Mouse (Mus musculus) kidney, embryonic 16.5 days (tissue): ENCODE results near the gene Tmem238l. TPM values are rescaled to one million over a fixed set of nuclear protein-coding genes. Genes with fewer than 3 reads are reported as not detected.

Experiments used
- ATAC-seq: fragments of 200-750 bp; cut with Nextera tagmentation; 2 replicates; pipeline ENCODE4 v1.8.0; 2017; ENCODE audit warnings: moderate TSS enrichment; ENCODE audit not compliant: low FRiP score, low TSS enrichment
- H3K27ac ChIP-seq: fragments of 300-500 bp; sonication (generic); 2 replicates; pipeline ENCODE4 v1.5.1; 2014; ENCODE audit warnings: low read length
- H3K27me3 ChIP-seq: fragments of 300-500 bp; sonication (generic); 2 replicates; pipeline ENCODE4 v1.6.1; 2014; ENCODE audit warnings: low read length, control low read depth, mixed read lengths; ENCODE audit not compliant: insufficient read depth
- H3K36me3 ChIP-seq: fragments of 300-500 bp; sonication (generic); 2 replicates; pipeline ENCODE4 v1.6.1; 2014; ENCODE audit warnings: low read length, control low read depth, mixed read lengths; ENCODE audit not compliant: insufficient read depth
- H3K4me1 ChIP-seq: fragments of 300-500 bp; sonication (generic); 2 replicates; pipeline ENCODE4 v1.6.1; 2014; ENCODE audit warnings: low read length, control low read depth, mixed read lengths; ENCODE audit not compliant: insufficient read depth
- H3K4me2 ChIP-seq: fragments of 300-500 bp; sonication (generic); replicated peaks from 2 replicates; pipeline ENCODE4 v1.6.1; 2014; ENCODE audit warnings: low read depth, low read length
- H3K4me3 ChIP-seq: fragments of 300-500 bp; sonication (generic); 2 replicates; pipeline ENCODE4 v1.5.1; 2014; ENCODE audit warnings: mild to moderate bottlenecking, low read length
- H3K9ac ChIP-seq: fragments of 300-500 bp; sonication (generic); replicated peaks from 2 replicates; pipeline ENCODE4 v1.6.1; 2014; ENCODE audit warnings: low read length
- H3K9me3 ChIP-seq: fragments of 300-500 bp; sonication (generic); 2 replicates; pipeline ENCODE4 v1.6.1; 2016; ENCODE audit warnings: low read length, control low read depth
- WGBS: fragments of 180-500 bp; shearing (Covaris S2); extraction: QIAGEN DNeasy Blood & Tissue Kit; methylation state at CpG from one replicate; pipeline ENCODE4 v1.1.7; 2014; 5-methylcytosine and 5-hydroxymethylcytosine counted together
- polyA plus RNA-seq: library from polyadenylated mRNA; unstranded; fragments of >200 nt; fragmentation: Nextera tagmentation; extraction: Ambion mirVana; gene quantifications from 2 replicates; pipeline ENCODE4 v1.2.1, GENCODE M21; 2015

The Tmem238l gene
- polyA plus RNA-seq, 1 experiment from 2014 or later, result 0.35 TPM

GRCm38 (mm10) chr11:66942011-66942410 lies 14.4 kb upstream of the Tmem238l start:
- no peaks in the 10 kb centered on the region for H3K27me3 ChIP-seq
- 89% methylated on average over 5 of the region's 5 CpGs for WGBS

DNA sequence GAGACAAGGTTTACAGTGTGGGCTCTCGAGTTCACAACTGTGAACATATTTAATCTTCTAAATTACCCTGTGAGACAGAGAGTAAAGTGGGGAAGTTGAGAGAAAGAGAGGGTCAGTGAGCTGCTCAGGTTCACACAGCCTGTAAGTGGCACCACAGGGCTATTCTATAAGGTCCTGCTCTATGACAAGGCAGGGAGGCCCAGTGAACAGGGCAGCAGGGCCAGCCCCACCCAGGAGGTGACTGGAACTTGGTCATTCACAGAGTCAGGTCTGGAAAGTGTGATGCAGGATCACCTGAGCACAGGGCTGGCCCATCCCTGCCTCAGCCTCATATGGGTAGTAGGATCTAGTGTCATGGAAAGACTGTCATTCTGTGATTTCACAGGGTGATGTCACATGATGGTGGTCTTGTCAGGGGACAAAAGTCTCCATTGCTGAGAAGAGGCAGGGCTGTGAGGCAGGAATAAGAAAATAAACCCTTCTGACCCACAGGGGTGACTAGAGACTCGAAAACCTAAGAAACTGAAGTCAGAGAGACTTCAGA lies 11.1 kb upstream of the Tmem238l start:
- no peaks in the 10 kb centered on the region for H3K4me1 ChIP-seq
- no peak overlapping the region for H3K27ac ChIP-seq
- H3K36me3 ChIP-seq, result no peaks in the 10 kb centered on the region
- 51% methylated on average over 2 of the region's 2 CpGs for WGBS
- H3K27me3 ChIP-seq, result no peaks in the 10 kb centered on the region
- no peak for ATAC-seq
- H3K4me3 ChIP-seq, result no peak overlapping the region
- no peak overlapping the region for H3K9ac ChIP-seq
- H3K4me2 ChIP-seq, result no peak overlapping the region
- H3K9me3 ChIP-seq, result no peaks in the 10 kb centered on the region

More at GRCm38 (mm10) chr11:66942011-66942410, 14.4 kb upstream of the Tmem238l start:
- no peak for ATAC-seq
- no peak overlapping the region for H3K27ac ChIP-seq
- H3K9ac ChIP-seq, result no peak overlapping the region
- no peak overlapping the region for H3K4me3 ChIP-seq
- no peaks in the 10 kb centered on the region for H3K4me1 ChIP-seq
- H3K4me2 ChIP-seq, result no peak overlapping the region
- H3K9me3 ChIP-seq, result no peaks in the 10 kb centered on the region
- H3K36me3 ChIP-seq, result no peaks in the 10 kb centered on the region

GRCm38 (mm10) chr11:66946521-66946920 lies 9.9 kb upstream of the Tmem238l start:
- WGBS, result 74% methylated on average over 6 of the region's 6 CpGs
- no peak for ATAC-seq
- Histone ChIP-seq H3K36me3 (no peaks in the 10 kb centered on the region), H3K27ac (no peak overlapping the region), H3K9ac (no peak overlapping the region), H3K4me3 (no peak overlapping the region), H3K9me3 (no peaks in the 10 kb centered on the region), H3K27me3 (no peaks in the 10 kb centered on the region), H3K4me1 (no peaks in the 10 kb centered on the region), H3K4me2 (no peak overlapping the region)

DNA sequence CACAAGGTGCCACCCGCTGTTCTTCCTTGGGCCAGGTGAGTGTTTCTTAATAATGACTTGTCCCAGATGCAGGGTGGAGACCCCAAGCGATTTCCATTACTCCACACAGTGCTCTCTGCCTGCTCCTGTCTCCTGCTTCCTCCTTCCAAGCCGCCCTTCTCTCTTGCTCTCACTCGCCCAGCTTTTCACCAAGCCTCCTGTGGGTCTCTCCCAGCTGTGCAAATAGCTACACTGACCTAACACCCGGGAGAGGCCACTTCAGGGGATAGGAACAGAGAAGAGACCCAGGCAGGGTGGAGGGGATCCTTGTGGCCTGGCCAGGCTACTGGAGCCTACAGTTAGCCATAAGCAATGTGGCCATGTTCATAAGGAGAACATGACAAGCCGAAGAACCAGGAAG lies 9.5 kb upstream of the Tmem238l start:
- no peaks in the 10 kb centered on the region for H3K36me3 ChIP-seq
- H3K4me3 ChIP-seq, result no peak overlapping the region
- H3K27ac ChIP-seq, result no peak overlapping the region
- no peaks in the 10 kb centered on the region for H3K9me3 ChIP-seq
- WGBS, result 75% methylated on average over 6 of the region's 6 CpGs
- H3K4me1 ChIP-seq, result no peaks in the 10 kb centered on the region
- no peak overlapping the region for H3K4me2 ChIP-seq
- no peaks in the 10 kb centered on the region for H3K27me3 ChIP-seq
- no peak overlapping the region for H3K9ac ChIP-seq
- ATAC-seq, result no peak

DNA sequence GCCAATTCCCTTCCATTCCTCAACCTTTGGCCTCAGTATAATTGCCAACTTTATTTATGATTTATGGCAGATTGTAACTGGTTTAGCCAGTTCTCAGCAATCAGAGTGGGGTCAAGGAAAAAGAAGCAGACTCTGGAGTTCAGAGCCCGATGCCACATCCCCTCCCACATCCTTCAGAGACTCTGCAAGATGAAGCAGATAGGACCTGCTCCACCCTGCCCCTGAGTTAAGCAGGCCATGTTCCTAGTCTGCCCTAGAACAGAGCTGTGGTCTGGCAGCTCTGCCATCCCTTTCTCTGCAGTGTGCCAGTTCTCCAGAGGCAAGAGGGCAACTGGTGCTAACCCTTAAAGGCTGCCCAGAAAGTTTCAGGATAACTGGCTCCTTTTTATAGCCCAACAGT lies 4.4 kb downstream of the Tmem238l start:
- Histone ChIP-seq H3K36me3 (no peaks in the 10 kb centered on the region), H3K27me3 (no peaks in the 10 kb centered on the region), H3K27ac (no peak overlapping the region), H3K4me1 (no peaks in the 10 kb centered on the region), H3K9me3 (no peaks in the 10 kb centered on the region), H3K9ac (no peak overlapping the region), H3K4me2 (no peak overlapping the region), H3K4me3 (no peak overlapping the region)
- no peak for ATAC-seq
- 56% methylated on average over 1 of the region's 1 CpGs for WGBS

- H3K27ac ChIP-seq, result no peak overlapping the region
- H3K36me3 ChIP-seq, result no peaks in the 10 kb centered on the region
- 83% methylated on average over 12 of the region's 12 CpGs for WGBS
- no peak overlapping the region for H3K4me3 ChIP-seq
- no peak for ATAC-seq
- no peaks in the 10 kb centered on the region for H3K27me3 ChIP-seq
- no peak overlapping the region for H3K4me2 ChIP-seq
- no peaks in the 10 kb centered on the region for H3K9me3 ChIP-seq
- no peak overlapping the region for H3K9ac ChIP-seq
- H3K4me1 ChIP-seq, result no peaks in the 10 kb centered on the region
Measured at GRCm38 (mm10) chr11:66961447-66962176, 5.2 kb downstream of the Tmem238l start.

GRCm38 (mm10) chr11:66963462-66963861 lies 7.0 kb downstream of the Tmem238l start:
- WGBS, result 94% methylated on average over 1 of the region's 1 CpGs
- H3K9me3 ChIP-seq, result no peaks in the 10 kb centered on the region
- no peaks in the 10 kb centered on the region for H3K36me3 ChIP-seq
- no peaks in the 10 kb centered on the region for H3K27me3 ChIP-seq
- ATAC-seq, result no peak
- no peak overlapping the region for H3K9ac ChIP-seq
- no peaks in the 10 kb centered on the region for H3K4me1 ChIP-seq
- H3K4me3 ChIP-seq, result no peak overlapping the region
- no peak overlapping the region for H3K27ac ChIP-seq
- H3K4me2 ChIP-seq, result no peak overlapping the region

DNA sequence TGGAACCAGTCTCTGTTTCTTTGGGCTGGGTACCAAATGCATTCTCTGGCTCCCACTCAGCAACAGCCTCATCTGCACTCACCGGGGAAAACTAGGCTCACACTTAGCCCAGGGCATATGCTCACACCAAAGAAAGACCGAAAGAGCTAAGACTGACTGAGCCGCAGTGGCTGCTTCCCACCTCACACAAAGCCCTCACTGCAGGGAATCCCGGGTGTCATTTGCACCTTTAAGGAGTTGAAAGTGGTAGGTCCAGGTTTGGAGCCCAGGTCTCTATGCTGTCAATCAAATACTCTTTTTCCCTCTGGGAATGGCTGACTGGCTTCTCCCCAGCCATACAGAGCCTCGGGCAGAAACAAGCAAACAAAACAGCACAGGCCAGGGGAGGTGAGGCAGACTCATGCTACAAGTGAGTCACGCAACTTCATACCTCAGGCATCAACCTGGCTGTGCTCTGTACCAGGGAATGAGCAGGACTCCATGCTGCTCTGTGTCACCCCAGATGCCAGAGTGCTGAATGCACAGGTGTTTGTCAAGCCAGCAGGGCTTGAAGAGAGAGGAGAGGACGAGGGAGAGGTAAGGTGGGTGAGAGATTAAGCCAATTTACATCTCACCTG lies 10.2 kb downstream of the Tmem238l start:
- no peak overlapping the region for H3K4me3 ChIP-seq
- no peak for ATAC-seq
- 20% methylated on average over 7 of the region's 7 CpGs for WGBS

GRCm38 (mm10) chr11:66968575-66968974 lies 12.1 kb downstream of the Tmem238l start:
- ATAC-seq, result no peak
- H3K27me3 ChIP-seq, result no peaks in the 10 kb centered on the region
- no peak overlapping the region for H3K4me3 ChIP-seq
- no peak overlapping the region for H3K4me2 ChIP-seq
- no peak overlapping the region for H3K9ac ChIP-seq
- H3K27ac ChIP-seq, result no peak overlapping the region
- 90% methylated on average over 1 of the region's 1 CpGs for WGBS
- H3K36me3 ChIP-seq, result no peaks in the 10 kb centered on the region
- H3K9me3 ChIP-seq, result no peaks in the 10 kb centered on the region
- no peaks in the 10 kb centered on the region for H3K4me1 ChIP-seq

More for the DNA sequence above, 10.2 kb downstream of the Tmem238l start:
- Histone ChIP-seq H3K4me1 (no peaks in the 10 kb centered on the region), H3K27me3 (no peaks in the 10 kb centered on the region), H3K9ac (no peak overlapping the region), H3K4me2 (no peak overlapping the region), H3K27ac (no peak overlapping the region), H3K36me3 (no peaks in the 10 kb centered on the region), H3K9me3 (no peaks in the 10 kb centered on the region)

DNA sequence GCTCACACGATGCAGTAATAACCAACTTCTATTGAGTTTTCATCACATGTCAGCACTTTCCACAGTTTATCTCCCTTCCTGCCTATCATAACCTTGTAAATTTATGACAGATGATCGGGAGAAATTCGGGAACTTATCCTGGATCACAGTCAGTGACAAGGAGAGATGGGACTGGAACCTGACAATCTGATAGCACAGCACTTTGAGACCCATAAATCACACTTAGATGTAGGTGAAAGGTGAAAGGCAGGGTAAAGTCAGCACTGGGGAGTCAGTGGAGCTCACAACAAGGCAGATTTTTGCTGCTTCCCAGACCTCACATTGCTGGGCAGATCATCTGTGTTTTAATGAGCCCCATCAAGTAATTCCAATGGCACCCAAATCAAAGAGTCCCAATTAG lies 17.1 kb downstream of the Tmem238l start:
- WGBS, result 71% methylated on average over 3 of the region's 3 CpGs

More for the DNA sequence above, 17.1 kb downstream of the Tmem238l start:
- Histone ChIP-seq H3K4me3 (no peak overlapping the region), H3K27me3 (no peaks in the 10 kb centered on the region), H3K9ac (no peak overlapping the region), H3K27ac (no peak overlapping the region), H3K9me3 (peaks cover 18% of the 10 kb centered on the region), H3K4me1 (no peaks in the 10 kb centered on the region), H3K36me3 (no peaks in the 10 kb centered on the region), H3K4me2 (no peak overlapping the region)
- ATAC-seq, result no peak
